Mouse (Mus musculus): ENCODE data around the gene Cst11. TPM values are rescaled to one million over a fixed set of nuclear protein-coding genes. Genes with fewer than 3 reads are reported as not detected.

Cst11 gene
- polyA plus RNA-seq, 1 experiment from 2014 or later = not detected

GRCm38 (mm10) chr2:148743846-148744407, 27.4 kb downstream of the Cst11 start:
- WGBS (ENCODE audit: insufficient replicate concordance) = 51% methylated on average over 3 of the region's 3 CpGs
- Histone ChIP-seq H3K4me1 (no peaks in the 10 kb centered on the region), H3K36me3 (no peaks in the 10 kb centered on the region), H3K9me3 (replicated peaks) (no peaks in the 10 kb centered on the region), H3K27ac (no peak overlapping the region), H3K9ac (no peak overlapping the region), H3K4me2 (no peak overlapping the region), H3K27me3 (replicated peaks) (no peaks in the 10 kb centered on the region), H3K4me3 (no peak overlapping the region)
- no peak for ATAC-seq

GRCm38 (mm10) chr2:148743001-148743400, 28.3 kb downstream of the Cst11 start:
- H3K27me3 ChIP-seq (replicated peaks) = no peaks in the 10 kb centered on the region
- H3K36me3 ChIP-seq = no peaks in the 10 kb centered on the region
- H3K27ac ChIP-seq = no peak overlapping the region
- no peaks in the 10 kb centered on the region for H3K9me3 ChIP-seq (replicated peaks)
- H3K4me2 ChIP-seq = no peak overlapping the region
- no peak overlapping the region for H3K9ac ChIP-seq
- ATAC-seq = no peak
- H3K4me3 ChIP-seq = no peak overlapping the region
- WGBS (ENCODE audit: insufficient replicate concordance) = 61% methylated on average over 3 of the region's 3 CpGs
- no peaks in the 10 kb centered on the region for H3K4me1 ChIP-seq

- H3K27ac ChIP-seq = no peak within 1 kb of the TSS
- H3K4me3 ChIP-seq = peak within 1 kb of the TSS; percentile 67
- H3K9ac ChIP-seq = peak within 1 kb of the TSS; percentile 65
- WGBS (ENCODE audit: insufficient replicate concordance) = 4% methylated on average over 18 of the region's 18 CpGs
- H3K9me3 ChIP-seq (replicated peaks) = no peaks in the 10 kb centered on the region
- peak; percentile 98 for ATAC-seq
- no peaks in the 10 kb centered on the region for H3K27me3 ChIP-seq (replicated peaks)
- H3K36me3 ChIP-seq = no peaks in the 10 kb centered on the region
- H3K4me2 ChIP-seq = peak within 1 kb of the TSS; percentile 80
- H3K4me1 ChIP-seq = peaks cover 12% of the 10 kb centered on the region
Observed at GRCm38 (mm10) chr2:148732327-148733000, 38.8 kb downstream of the Cst11 start, which contains the start of gene Napb. Napb (minus strand) TSS chr2:148732467.

- peak overlapping the region; percentile 67 for H3K4me3 ChIP-seq
- no peaks in the 10 kb centered on the region for H3K27me3 ChIP-seq (replicated peaks)
- no peaks in the 10 kb centered on the region for H3K9me3 ChIP-seq (replicated peaks)
- peaks cover 12% of the 10 kb centered on the region for H3K4me1 ChIP-seq
- ATAC-seq = peak; percentile 66
- H3K9ac ChIP-seq = peak overlapping the region; percentile 65
- H3K27ac ChIP-seq = no peak overlapping the region
- 3% methylated on average over 35 of the region's 35 CpGs for WGBS (ENCODE audit: insufficient replicate concordance)
- peak overlapping the region; percentile 80 for H3K4me2 ChIP-seq
- H3K36me3 ChIP-seq = no peaks in the 10 kb centered on the region
Observed at GRCm38 (mm10) chr2:148731614-148732326, 39.5 kb downstream of the Cst11 start.

- H3K27me3 ChIP-seq (replicated peaks) = no peaks in the 10 kb centered on the region
- ATAC-seq = no peak
- H3K4me1 ChIP-seq = 0 out of 2 replicates have a peak, but pooled peaks cover 4% of the 10 kb centered on the region
- WGBS (ENCODE audit: insufficient replicate concordance) = 42% methylated on average over 2 of the region's 2 CpGs
- no peak overlapping the region for H3K9ac ChIP-seq
- H3K4me2 ChIP-seq = no peak overlapping the region
- no peak overlapping the region for H3K27ac ChIP-seq
- H3K4me3 ChIP-seq = no peak overlapping the region
- H3K9me3 ChIP-seq (replicated peaks) = no peaks in the 10 kb centered on the region
- no peaks in the 10 kb centered on the region for H3K36me3 ChIP-seq
Observed at GRCm38 (mm10) chr2:148719271-148719995, 51.9 kb downstream of the Cst11 start.

Other genes starting within 250 kb of the Cst11 start
- 72.2 TPM in 2 replicates for gene Nxt1, start 98.9 kb downstream of the Cst11 start, polyA plus RNA-seq (2016; fragmentation: Nextera tagmentation; extraction: Ambion mirVana)
- gene Gzf1, start 90.5 kb downstream of the Cst11 start, polyA plus RNA-seq (2016; fragmentation: Nextera tagmentation; extraction: Ambion mirVana) = 9.4 and 10.1 TPM in 2 replicates
- gene Napb, start 39.0 kb downstream of the Cst11 start, polyA plus RNA-seq (2016; fragmentation: Nextera tagmentation; extraction: Ambion mirVana) = 0.56 and 0.62 TPM in 2 replicates
- gene Cstl1, start 21.1 kb downstream of the Cst11 start, polyA plus RNA-seq (2016; fragmentation: Nextera tagmentation; extraction: Ambion mirVana) = not detected in 2 replicates
- not detected in 2 replicates for gene 8030411F24Rik, start 10.5 kb upstream of the Cst11 start, polyA plus RNA-seq (2016; fragmentation: Nextera tagmentation; extraction: Ambion mirVana)
- not detected in 2 replicates for gene Cst12, start 17.9 kb upstream of the Cst11 start, polyA plus RNA-seq (2016; fragmentation: Nextera tagmentation; extraction: Ambion mirVana)
- gene Cst8, start 27.3 kb upstream of the Cst11 start, polyA plus RNA-seq (2016; fragmentation: Nextera tagmentation; extraction: Ambion mirVana) = not detected in 2 replicates
- gene Cst13, start 48.6 kb upstream of the Cst11 start, polyA plus RNA-seq (2016; fragmentation: Nextera tagmentation; extraction: Ambion mirVana) = not detected in 2 replicates
- 0.31 TPM in 1 of 2 replicates, not detected in the other for gene Cst9, start 63.6 kb upstream of the Cst11 start, polyA plus RNA-seq (2016; fragmentation: Nextera tagmentation; extraction: Ambion mirVana)
- gene 9230104L09Rik, start 93.5 kb upstream of the Cst11 start, polyA plus RNA-seq (2016; fragmentation: Nextera tagmentation; extraction: Ambion mirVana) = not detected in 2 replicates
- gene Cst3, start 104.2 kb upstream of the Cst11 start, polyA plus RNA-seq (2016; fragmentation: Nextera tagmentation; extraction: Ambion mirVana) = 140 and 142 TPM in 2 replicates
- not detected in 2 replicates for gene Gm1330, start 231.8 kb upstream of the Cst11 start, polyA plus RNA-seq (2016; fragmentation: Nextera tagmentation; extraction: Ambion mirVana)
- not detected in 2 replicates for gene Gm10750, start 245.7 kb upstream of the Cst11 start, polyA plus RNA-seq (2016; fragmentation: Nextera tagmentation; extraction: Ambion mirVana)

Measured in liver, embryonic 12.5 days (tissue).